Mouse (Mus musculus): ENCODE measurements around the gene Prkaca. TPM values are rescaled to one million over a fixed set of nuclear protein-coding genes. Genes with fewer than 3 reads are reported as not detected.

Gene Prkaca
- polyA plus RNA-seq, 1 experiment from 2014 or later: 157 TPM

GRCm38 (mm10) chr8:84038015-84038414 is 65.2 kb downstream of the Prkaca start:
- WGBS: 69% methylated on average over 5 of the region's 5 CpGs

GRCm38 (mm10) chr8:84039050-84039449 is 66.3 kb downstream of the Prkaca start:
- Histone ChIP-seq H3K27ac (no peak overlapping the region), H3K9me3 (no peaks in the 10 kb centered on the region), H3K27me3 (ENCODE audit: insufficient read depth, poor library complexity, severe bottlenecking) (peaks cover 75% of the 10 kb centered on the region), H3K36me3 (no peaks in the 10 kb centered on the region), H3K4me1 (peaks cover 15% of the 10 kb centered on the region), H3K4me3 (no peak overlapping the region)
- peak; percentile 90 for DNase-seq (ENCODE audit: low spot score)
- WGBS: 10% methylated on average over 5 of the region's 5 CpGs

More at GRCm38 (mm10) chr8:84038015-84038414, 65.2 kb downstream of the Prkaca start:
- Histone ChIP-seq H3K4me1 (peaks cover 14% of the 10 kb centered on the region), H3K27me3 (ENCODE audit: insufficient read depth, poor library complexity, severe bottlenecking) (peaks cover 64% of the 10 kb centered on the region), H3K36me3 (no peaks in the 10 kb centered on the region), H3K9me3 (no peaks in the 10 kb centered on the region), H3K27ac (no peak overlapping the region), H3K4me3 (no peak overlapping the region)
- no peak for DNase-seq (ENCODE audit: low spot score)

- peaks cover 25% of the 10 kb centered on the region for H3K4me1 ChIP-seq
- 2% methylated on average over 40 of the region's 40 CpGs for WGBS
- peak within 1 kb of the TSS; percentile 50; the same call in 1 of the 2 replicates for H3K27ac ChIP-seq
- peak within 1 kb of the TSS; percentile 61 for H3K4me3 ChIP-seq
- H3K36me3 ChIP-seq: no peaks in the 10 kb centered on the region
- peak; percentile 87 for DNase-seq (ENCODE audit: low spot score)
- peaks cover 74% of the 10 kb centered on the region for H3K27me3 ChIP-seq (ENCODE audit: insufficient read depth, poor library complexity, severe bottlenecking)
- no peaks in the 10 kb centered on the region for H3K9me3 ChIP-seq
Measured at GRCm38 (mm10) chr8:84042066-84042947, 69.5 kb downstream of the Prkaca start, which contains the start of gene Il27ra. Il27ra (minus strand) TSS chr8:84042589.

- Histone ChIP-seq H3K9me3 (no peaks in the 10 kb centered on the region), H3K27ac (no peak overlapping the region), H3K36me3 (no peaks in the 10 kb centered on the region), H3K4me1 (peaks cover 25% of the 10 kb centered on the region), H3K27me3 (ENCODE audit: insufficient read depth, poor library complexity, severe bottlenecking) (peaks cover 72% of the 10 kb centered on the region), H3K4me3 (peak overlapping the region; percentile 61)
- no peak for DNase-seq (ENCODE audit: low spot score)
- 29% methylated on average over 12 of the region's 12 CpGs for WGBS
Measured at GRCm38 (mm10) chr8:84042948-84043342, 70.2 kb downstream of the Prkaca start.

GRCm38 (mm10) chr8:84044103-84044502 is 71.3 kb downstream of the Prkaca start:
- peaks cover 25% of the 10 kb centered on the region for H3K4me1 ChIP-seq
- no peaks in the 10 kb centered on the region for H3K36me3 ChIP-seq
- 0% methylated on average over 7 of the region's 7 CpGs for WGBS
- H3K9me3 ChIP-seq: no peaks in the 10 kb centered on the region
- no peak for DNase-seq (ENCODE audit: low spot score)
- peaks cover 68% of the 10 kb centered on the region for H3K27me3 ChIP-seq (ENCODE audit: insufficient read depth, poor library complexity, severe bottlenecking)
- H3K27ac ChIP-seq: no peak overlapping the region
- peak overlapping the region; percentile 49; the same call in 1 of the 2 replicates for H3K4me3 ChIP-seq

- no peak within 1 kb of the TSS for H3K27ac ChIP-seq
- DNase-seq (ENCODE audit: low spot score): no peak
- WGBS: 2% methylated on average over 9 of the region's 9 CpGs
Measured at GRCm38 (mm10) chr8:84044900-84045299, 72.1 kb downstream of the Prkaca start, which contains the start of gene Rln3. Rln3 (minus strand) TSS chr8:84045000.

More at GRCm38 (mm10) chr8:84044900-84045299, 72.1 kb downstream of the Prkaca start, which contains the start of gene Rln3:
- H3K9me3 ChIP-seq: no peaks in the 10 kb centered on the region
- peaks cover 22% of the 10 kb centered on the region for H3K4me1 ChIP-seq
- H3K36me3 ChIP-seq: no peaks in the 10 kb centered on the region
- H3K27me3 ChIP-seq (ENCODE audit: insufficient read depth, poor library complexity, severe bottlenecking): peaks cover 62% of the 10 kb centered on the region
- peak within 1 kb of the TSS; percentile 49 for H3K4me3 ChIP-seq

MicroRNAs within 50 kb of the gene (microRNA counts, 519-probe panel; counts per million panel counts)
- microRNA mmu-miR-1199: not detected

Small RNA genes within 50 kb of the gene (microRNA-seq; reads per million reads assigned to microRNA genes)
- not detected for gene Gm44330
- not detected for gene Gm44450
- 3.8 reads per million, percentile 10 among the genes with 10 or more reads in this experiment for gene Mir1199
- 4.3 reads per million, percentile 12 among the genes with 10 or more reads in this experiment for gene Mir8111

Other genes with a start within 250 kb of the Prkaca start
- 11.8 and 17.1 TPM in 2 replicates for gene Adgre5, start 231.7 kb upstream of the Prkaca start, polyA plus RNA-seq (2016; fragmentation: Nextera tagmentation; extraction: Ambion mirVana)
- 8.5 and 12.0 TPM in 2 replicates for gene Adgrl1, start 72.9 kb upstream of the Prkaca start, polyA plus RNA-seq (2016; fragmentation: Nextera tagmentation; extraction: Ambion mirVana)
- 0.41 and 0.86 TPM in 2 replicates for gene Gm10644, start 17.8 kb upstream of the Prkaca start, polyA plus RNA-seq (2016; fragmentation: Nextera tagmentation; extraction: Ambion mirVana)
- gene Asf1b, start 17.5 kb upstream of the Prkaca start, polyA plus RNA-seq (2016; fragmentation: Nextera tagmentation; extraction: Ambion mirVana): 71.5 and 80.8 TPM in 2 replicates
- 5.0 and 10.7 TPM in 2 replicates for gene Samd1, start 24.7 kb downstream of the Prkaca start, polyA plus RNA-seq (2016; fragmentation: Nextera tagmentation; extraction: Ambion mirVana)
- gene 1700067K01Rik, start 28.5 kb downstream of the Prkaca start, polyA plus RNA-seq (2016; fragmentation: Nextera tagmentation; extraction: Ambion mirVana): 0.27 and 0.95 TPM in 2 replicates
- 0.30 and 0.80 TPM in 2 replicates for gene 2210011C24Rik, start 39.2 kb downstream of the Prkaca start, polyA plus RNA-seq (2016; fragmentation: Nextera tagmentation; extraction: Ambion mirVana)
- gene Palm3, start 48.5 kb downstream of the Prkaca start, polyA plus RNA-seq (2016; fragmentation: Nextera tagmentation; extraction: Ambion mirVana): 4.9 and 7.4 TPM in 2 replicates
- 1.4 and 2.6 TPM in 2 replicates for gene Il27ra, start 69.6 kb downstream of the Prkaca start, polyA plus RNA-seq (2016; fragmentation: Nextera tagmentation; extraction: Ambion mirVana)
- gene Rln3, start 72.0 kb downstream of the Prkaca start, polyA plus RNA-seq (2016; fragmentation: Nextera tagmentation; extraction: Ambion mirVana): 0.67 TPM in 1 of 2 replicates, not detected in the other
- 1.0 and 1.4 TPM in 2 replicates for gene Gm10643, start 92.1 kb downstream of the Prkaca start, polyA plus RNA-seq (2016; fragmentation: Nextera tagmentation; extraction: Ambion mirVana)
- 6.5 and 7.3 TPM in 2 replicates for gene Rfx1, start 93.8 kb downstream of the Prkaca start, polyA plus RNA-seq (2016; fragmentation: Nextera tagmentation; extraction: Ambion mirVana)
- 10.4 and 14.2 TPM in 2 replicates for gene Dcaf15, start 131.8 kb downstream of the Prkaca start, polyA plus RNA-seq (2016; fragmentation: Nextera tagmentation; extraction: Ambion mirVana)
- gene Podnl1, start 153.0 kb downstream of the Prkaca start, polyA plus RNA-seq (2016; fragmentation: Nextera tagmentation; extraction: Ambion mirVana): 0.05 and 0.10 TPM in 2 replicates
- 19.5 and 19.7 TPM in 2 replicates for gene Cc2d1a, start 174.9 kb downstream of the Prkaca start, polyA plus RNA-seq (2016; fragmentation: Nextera tagmentation; extraction: Ambion mirVana)
- gene 4930432K21Rik, start 175.0 kb downstream of the Prkaca start, polyA plus RNA-seq (2016; fragmentation: Nextera tagmentation; extraction: Ambion mirVana): 0.79 and 1.5 TPM in 2 replicates
- gene Nanos3, start 212.2 kb downstream of the Prkaca start, polyA plus RNA-seq (2016; fragmentation: Nextera tagmentation; extraction: Ambion mirVana): 1.2 and 2.3 TPM in 2 replicates

Data from heart, embryonic 10.5 days (tissue).